Mouse (Mus musculus) left cerebral cortex, postnatal 10 days (tissue): Measurements from ENCODE around the gene N4bp2l1. TPM values are rescaled to one million over a fixed set of nuclear protein-coding genes. Genes with fewer than 3 reads are reported as not detected.

Experiments
- total RNA-seq, 2 experiments: library from RNA; stranded (reverse); gene quantifications; 2 replicates each; pipeline ENCODE4 v1.2.3; 2021

N4bp2l1 gene
- total RNA-seq, 2 experiments from 2014 or later, result 30.7 to 33.6 TPM

Other genes starting within 250 kb of the N4bp2l1 start
- 1 to 10 TPM; 1.3 to 1.4 TPM for gene Zar1l, start 79.0 kb downstream of the N4bp2l1 start, total RNA-seq
- gene Brca2, start 74.6 kb downstream of the N4bp2l1 start, total RNA-seq, result 10 to 100 TPM in 1 of 2 experiments, 1 to 10 TPM in 1; 9.5 to 14.6 TPM
- 10 to 100 TPM; 66.3 to 67.8 TPM for gene N4bp2l2, start 69.0 kb upstream of the N4bp2l1 start, total RNA-seq
- gene Pds5b, start 76.6 kb upstream of the N4bp2l1 start, total RNA-seq, result 10 to 100 TPM; 72.6 to 73.5 TPM